Mouse (Mus musculus) CH12.LX (cell line): Measurements from ENCODE around the gene Armc12. TPM values are rescaled to one million over a fixed set of nuclear protein-coding genes. Genes with fewer than 3 reads are reported as not detected.

ENCODE experiments used
- DNase-seq: peaks from one replicate; pipeline ENCODE4 v3.0.0-alpha.2; 2013; ENCODE audit errors: extremely low read depth
- H3K27ac ChIP-seq: 2 replicates; pipeline ENCODE4 v1.5.1; 2012; ENCODE audit warnings: low read depth, mild to moderate bottlenecking, control low read depth, moderate library complexity; ENCODE audit not compliant: insufficient read depth
- H3K27me3 ChIP-seq: replicated peaks from 2 replicates; pipeline ENCODE3; 2012; ENCODE audit warnings: inconsistent platforms
- H3K36me3 ChIP-seq, 2 experiments: replicated peaks in 1 of 2; 2 replicates each; pipeline versions ENCODE3 to v1.6.1; 2012; ENCODE audit warnings: inconsistent platforms in 1 of 2, low read length in 1 of 2, mild to moderate bottlenecking in 1 of 2, mixed read lengths in 1 of 2, moderate library complexity in 1 of 2; ENCODE audit not compliant: control insufficient read depth in 1 of 2, insufficient read depth in 1 of 2
- H3K4me1 ChIP-seq, 2 experiments: 2 replicates each; pipeline ENCODE4 v1.6.1; 2012; ENCODE audit warnings: inconsistent platforms in 1 of 2, moderate library complexity in 1 of 2; ENCODE audit not compliant: insufficient read depth in 2 of 2, control insufficient read depth in 1 of 2
- H3K4me2 ChIP-seq: 2 replicates; pipeline ENCODE4 v1.6.1; 2012; ENCODE audit warnings: low read depth, mild to moderate bottlenecking, control low read depth; ENCODE audit not compliant: poor library complexity, insufficient read depth, severe bottlenecking
- H3K4me3 ChIP-seq, 3 experiments: fragments of 150-350 bp in 1 of 3; sonication (generic) in 1 of 3; replicated peaks in 1 of 3; 2 replicates each; pipeline versions ENCODE3 to v1.5.1; 2011 to 2012; ENCODE audit warnings: low read depth in 2 of 3, low read length in 2 of 3, mild to moderate bottlenecking in 2 of 3, moderate library complexity in 2 of 3, control low read depth in 1 of 3, improper control_type of control experiment in 1 of 3, inconsistent platforms in 1 of 3, mixed read lengths in 1 of 3; ENCODE audit not compliant: poor library complexity in 1 of 3
- H3K79me2 ChIP-seq: replicated peaks from 2 replicates; pipeline ENCODE4 v1.6.1; 2012; ENCODE audit warnings: mild to moderate bottlenecking, moderate library complexity; ENCODE audit not compliant: control insufficient read depth, poor library complexity, insufficient read depth, severe bottlenecking; ENCODE audit errors: extremely low read depth
- H3K9ac ChIP-seq: 2 replicates; pipeline ENCODE4 v1.6.1; 2012; ENCODE audit warnings: low read depth, mild to moderate bottlenecking, control low read depth, moderate library complexity; ENCODE audit not compliant: insufficient read depth
- H3K9me3 ChIP-seq: replicated peaks from 2 replicates; pipeline ENCODE3; 2012; ENCODE audit warnings: low read length, inconsistent platforms, mixed read lengths
- BHLHE40 ChIP-seq: IDR thresholded peaks from 2 replicates; pipeline ENCODE4 v1.6.1; 2011; ENCODE audit warnings: mild to moderate bottlenecking, low read depth, low read length, improper control_type of control experiment
- CTCF ChIP-seq, 2 experiments: IDR thresholded peaks in 1 of 2; conservative IDR thresholded peaks in 1 of 2; 2 replicates each; pipeline ENCODE4 v1.5.1; 2011 to 2012; ENCODE audit warnings: low read depth in 2 of 2, low read length in 2 of 2, improper control_type of control experiment in 1 of 2, inconsistent platforms in 1 of 2, mild to moderate bottlenecking in 1 of 2, moderate library complexity in 1 of 2
- GABPA ChIP-seq: IDR thresholded peaks from 2 replicates; pipeline ENCODE4 v1.6.1; 2012; ENCODE audit warnings: low read depth, low read length, improper control_type of control experiment, inconsistent platforms; ENCODE audit not compliant: insufficient replicate concordance
- JUN ChIP-seq: IDR thresholded peaks from 2 replicates; pipeline ENCODE4 v1.6.1; 2011; ENCODE audit warnings: low read depth, mild to moderate bottlenecking, low read length, improper control_type of control experiment, moderate library complexity; ENCODE audit not compliant: insufficient read depth
- JUND ChIP-seq: conservative IDR thresholded peaks from 2 replicates; pipeline ENCODE4 v1.6.1; 2011; ENCODE audit warnings: low read depth, low read length, improper control_type of control experiment
- KAT2A ChIP-seq: IDR thresholded peaks from 2 replicates; pipeline ENCODE4 v1.6.1; 2012; ENCODE audit warnings: low read length, improper control_type of control experiment, inconsistent platforms; ENCODE audit not compliant: insufficient replicate concordance
- MAFK ChIP-seq: IDR thresholded peaks from 2 replicates; pipeline ENCODE4 v1.6.1; 2011; ENCODE audit warnings: low read length, improper control_type of control experiment; ENCODE audit not compliant: insufficient replicate concordance
- MXI1 ChIP-seq: IDR thresholded peaks from 2 replicates; pipeline ENCODE4 v1.6.1; 2011; ENCODE audit warnings: mild to moderate bottlenecking, low read depth, low read length, improper control_type of control experiment
- NELFE ChIP-seq: IDR thresholded peaks from 2 replicates; pipeline ENCODE4 v1.6.1; 2011; ENCODE audit warnings: low read depth, low read length, improper control_type of control experiment
- POLR2AphosphoS2 ChIP-seq: IDR thresholded peaks from 2 replicates; pipeline ENCODE4 v1.6.1; 2011; ENCODE audit warnings: low read depth, low read length, improper control_type of control experiment
- RAD21 ChIP-seq: IDR thresholded peaks from 2 replicates; pipeline ENCODE4 v1.6.1; 2011; ENCODE audit warnings: low read depth, mild to moderate bottlenecking, low read length, improper control_type of control experiment, moderate library complexity
- RCOR1 ChIP-seq: conservative IDR thresholded peaks from 2 replicates; pipeline ENCODE4 v1.6.1; 2012; ENCODE audit warnings: low read depth, mild to moderate bottlenecking, inconsistent platforms, low read length, improper control_type of control experiment
- SMC3 ChIP-seq: IDR thresholded peaks from 2 replicates; pipeline ENCODE4 v1.6.1; 2011; ENCODE audit warnings: low read depth, low read length, improper control_type of control experiment
- USF2 ChIP-seq: conservative IDR thresholded peaks from 2 replicates; pipeline ENCODE4 v1.6.1; 2011; ENCODE audit warnings: low read depth, low read length, improper control_type of control experiment
- ZKSCAN1 ChIP-seq: IDR thresholded peaks from 2 replicates; pipeline ENCODE4 v1.6.1; 2012; ENCODE audit warnings: low read depth, inconsistent platforms, low read length, improper control_type of control experiment, borderline replicate concordance
- ZMIZ1 ChIP-seq: IDR thresholded peaks from 2 replicates; pipeline ENCODE4 v1.6.1; 2012; ENCODE audit warnings: low read depth, mild to moderate bottlenecking, inconsistent platforms, low read length, improper control_type of control experiment
- dilution Hi-C: fragments of 300-500 bp; cut with MboI; formaldehyde crosslinking; loops from 2 replicates; pipeline ENCODE4 v1.14.3; 2020; ENCODE audit warnings: low sequenced_read_pairs; ENCODE audit not compliant: extremely low pct_unique_long_range_greater_than_20kb, extremely low pct_ligation_motif_present
- in situ Hi-C: fragments of 300-500 bp; cut with MboI; formaldehyde crosslinking; loops from 3 replicates; pipeline ENCODE4 v1.14.3; 2019; ENCODE audit warnings: low sequenced_read_pairs, low pct_ligation_motif_present, low pct_unique_long_range_greater_than_20kb, mixed read lengths
- polyA plus RNA-seq: library from polyadenylated mRNA; unstranded; fragments of >175 nt; gene quantifications from 2 replicates; pipeline ENCODE4 v1.2.1, GENCODE M21; 2012; ENCODE audit warnings: low read depth; ENCODE audit not compliant: insufficient read length
- total RNA-seq, 2 experiments: library from RNA; depleted of rRNA; stranded (reverse); fragments of 300-350 nt in 1 of 2; fragments of >200 nt in 1 of 2; gene quantifications; 2 replicates each; pipeline ENCODE4 v1.2.3; 2012 to 2014

Gene Armc12
- total and polyA plus RNA-seq, 3 experiments: not detected

DNA sequence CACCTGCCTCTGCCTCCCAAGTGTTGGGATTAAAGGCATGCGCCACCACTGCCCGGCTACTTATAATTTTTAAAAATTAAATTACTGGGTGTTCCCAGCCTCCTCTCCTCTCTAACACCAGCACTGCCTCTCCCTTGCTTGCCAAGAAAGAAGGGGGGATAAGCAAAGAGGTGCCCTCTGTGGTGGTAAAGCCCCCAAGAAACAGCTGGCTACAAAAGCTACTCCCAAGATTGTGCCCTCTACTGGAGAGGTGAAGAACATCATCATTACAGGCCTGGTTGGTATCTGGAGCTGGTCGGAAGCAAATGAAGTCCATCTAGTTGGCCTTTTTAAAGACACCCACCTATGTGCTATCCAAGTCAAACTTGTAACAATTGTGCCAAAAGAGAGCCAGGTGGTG, 10.8 kb upstream of the Armc12 start:
- TF ChIP-seq RAD21: peak; percentile 35
- TF ChIP-seq GABPA: no peak
- peak; percentile 55 to 72 for TF ChIP-seq CTCF (conservative IDR thresholded peaks at IDR 0.05 in 1 of 2, IDR thresholded peaks at IDR 0.05 in 1 of 2; ENCODE audit: low read depth in 2 of 2, low read length in 2 of 2)
- peak; percentile 59 for TF ChIP-seq SMC3
- TF ChIP-seq MAFK: no peak
- no peak for TF ChIP-seq BHLHE40
- TF ChIP-seq, all 38 proteins: peak for 3
- H3K27me3 ChIP-seq: peaks cover 18% of the 10 kb centered on the region
- H3K9me3 ChIP-seq: peaks cover 3% of the 10 kb centered on the region
- DNase-seq: no peak
- peaks cover 26 to 64% of the 10 kb centered on the region in 2 experiments for H3K4me1 ChIP-seq
- no peaks in the 10 kb centered on the region for H3K79me2 ChIP-seq
- H3K4me2 ChIP-seq: no peak overlapping the region
- peaks cover 0 to 2% of the 10 kb centered on the region in 2 experiments for H3K36me3 ChIP-seq
- H3K9ac ChIP-seq: no peak overlapping the region
- dilution Hi-C loops (no loop called here), in situ Hi-C loops (loop anchor here (5.0 to 25.0 kb wide), 3 partner anchors 43 to 308 kb away; partner anchors contain the start of gene Def6)
- H3K27ac ChIP-seq: no peak overlapping the region
- no peak overlapping the region for H3K4me3 ChIP-seq

DNA sequence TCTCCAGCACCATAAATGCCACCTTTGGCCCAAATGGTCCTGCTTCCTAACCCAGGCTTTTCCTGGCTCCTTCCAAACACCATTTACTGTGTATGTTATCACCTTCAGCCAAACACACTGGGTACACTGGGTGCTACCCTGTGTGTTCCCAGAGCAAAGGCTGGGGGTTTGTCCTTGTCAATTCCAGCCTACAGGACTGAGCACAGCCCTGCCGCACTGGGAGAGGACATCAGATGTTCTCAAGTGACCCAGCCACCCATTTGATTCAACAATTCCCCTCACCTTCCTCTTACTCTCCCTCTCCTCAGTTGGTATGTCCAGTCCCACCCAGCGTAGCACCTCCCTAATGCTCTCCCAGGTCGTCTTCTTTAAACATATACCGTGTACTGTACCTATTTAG, 10.0 kb upstream of the Armc12 start:
- peaks cover 0 to 2% of the 10 kb centered on the region in 2 experiments for H3K36me3 ChIP-seq
- no peak for DNase-seq
- dilution Hi-C loops: no loop called here
- peaks cover 25 to 65% of the 10 kb centered on the region in 2 experiments for H3K4me1 ChIP-seq
- in situ Hi-C loops: loop anchor here (5.0 to 25.0 kb wide), 3 partner anchors 43 to 308 kb away; partner anchors contain the start of gene Def6
- H3K79me2 ChIP-seq: no peaks in the 10 kb centered on the region
- peaks cover 3% of the 10 kb centered on the region for H3K9me3 ChIP-seq
- H3K27ac ChIP-seq: no peak overlapping the region
- peaks cover 18% of the 10 kb centered on the region for H3K27me3 ChIP-seq
- H3K4me3 ChIP-seq: no peak overlapping the region
- TF ChIP-seq KAT2A (no peak), USF2 (no peak), MXI1 (no peak), JUND (no peak), POLR2AphosphoS2 (no peak), SMC3 (no peak), ZMIZ1 (no peak), RCOR1 (no peak), NELFE (no peak), ZKSCAN1 (no peak), JUN (no peak)
- no peak overlapping the region for H3K9ac ChIP-seq
- H3K4me2 ChIP-seq: no peak overlapping the region
